Mouse (Mus musculus): ENCODE measurements around the gene Hc.

- TF ChIP-seq CTCF (IDR thresholded peaks at IDR 0.05; ENCODE audit: borderline replicate concordance, insufficient read depth, low read length), result no peak
- no peak for TF ChIP-seq POLR2A (IDR thresholded peaks at IDR 0.05; ENCODE audit: low read depth, low read length)
Measured at GRCm38 (mm10) chr2:34945580-34945979, 115.7 kb downstream of the Hc start.

All from embryonic fibroblast, embryonic 13.5 days (primary cell).